In genomic region chr8:119604996-119605395, GRCm38 (mm10) we compare ENCODE assay signal across 8 mouse cellular contexts. TPM values are rescaled to one million over a fixed set of nuclear protein-coding genes. Genes with fewer than 3 reads are reported as not detected.
DNase-seq lines count a peak whose midpoint lies in the region; ATAC-seq and TF ChIP-seq lines count a peak whose summit lies in the region.

Gene Taf1c (minus strand): TSS chr8:119605222.

- peak within 1 kb of the TSS; percentile 83 for H3K9ac ChIP-seq in embryonic facial prominence, embryonic 14.5 days (ENCODE audit: low read depth, low read length)
- peak within 1 kb of the TSS; percentile 87 for H3K9ac ChIP-seq in heart, adult 2 months (ENCODE audit: low read depth, low read length)
- peak within 1 kb of the TSS; percentile 87 for H3K9ac ChIP-seq in limb, embryonic 13.5 days
- peak within 1 kb of the TSS; percentile 77 for H3K9ac ChIP-seq in midbrain, embryonic 16.5 days (ENCODE audit: low read depth, low read length)

- H3K36me3 ChIP-seq in embryonic facial prominence, embryonic 14.5 days (ENCODE audit: control insufficient read depth, insufficient read depth, low read length) = peaks cover 27% of the 10 kb centered on the region
- no peaks in the 10 kb centered on the region for H3K36me3 ChIP-seq in heart, adult 2 months (ENCODE audit: control insufficient read depth, insufficient read depth, low read length)
- H3K36me3 ChIP-seq in limb, embryonic 13.5 days = peaks cover 29% of the 10 kb centered on the region
- H3K36me3 ChIP-seq in midbrain, embryonic 16.5 days (ENCODE audit: control insufficient read depth, insufficient read depth, low read length) = peaks cover 7% of the 10 kb centered on the region

- DNase-seq in 3T3-L1 (ENCODE audit: low read depth, low spot score) = peak; percentile 92
- peak; percentile 76 to 85 for DNase-seq in adrenal gland, postnatal 4 days (ENCODE audit: low spot score in 2 of 2)
- peak; percentile 96 for DNase-seq in embryonic facial prominence, embryonic 14.5 days (ENCODE audit: low spot score)
- peak; percentile 91 to 94 for DNase-seq in heart, adult 2 months
- DNase-seq in kidney, adult 8-10 months = peak; percentile 94 to 96
- DNase-seq in spleen, postnatal 10 days (ENCODE audit: low spot score in 2 of 2) = peak; percentile 91 to 97

- H3K27ac ChIP-seq in embryonic facial prominence, embryonic 14.5 days (replicated peaks; ENCODE audit: low read depth, low read length) = no peak within 1 kb of the TSS
- H3K27ac ChIP-seq in heart, adult 2 months = peak within 1 kb of the TSS; percentile 79
- no peak within 1 kb of the TSS for H3K27ac ChIP-seq in limb, embryonic 13.5 days
- peak within 1 kb of the TSS; percentile 55; the same call in 1 of the 2 replicates for H3K27ac ChIP-seq in midbrain, embryonic 16.5 days (ENCODE audit: low read length)

- H3K4me1 ChIP-seq in embryonic facial prominence, embryonic 14.5 days (ENCODE audit: control insufficient read depth, insufficient read depth, low read length) = peaks cover 4% of the 10 kb centered on the region; the same call in 1 of the 2 replicates
- H3K4me1 ChIP-seq in heart, adult 2 months (ENCODE audit: control insufficient read depth, insufficient read depth, low read length) = peaks cover 4% of the 10 kb centered on the region
- H3K4me1 ChIP-seq in limb, embryonic 13.5 days = peaks cover 11% of the 10 kb centered on the region
- peaks cover 9% of the 10 kb centered on the region for H3K4me1 ChIP-seq in midbrain, embryonic 16.5 days (ENCODE audit: control insufficient read depth, insufficient read depth, low read length)

- H3K79me2 ChIP-seq in heart, adult 2 months (replicated peaks; ENCODE audit: control insufficient read depth, insufficient read depth, low read length) = no peaks in the 10 kb centered on the region

- H3K9me3 ChIP-seq in embryonic facial prominence, embryonic 14.5 days (ENCODE audit: control insufficient read depth, low read length) = peaks cover 4% of the 10 kb centered on the region; the same call in 1 of the 2 replicates
- 0 out of 2 replicates have a peak, but pooled peaks cover 4% of the 10 kb centered on the region for H3K9me3 ChIP-seq in limb, embryonic 13.5 days
- H3K9me3 ChIP-seq in midbrain, embryonic 16.5 days (replicated peaks; ENCODE audit: control insufficient read depth, low read length, poor library complexity, severe bottlenecking) = no peaks in the 10 kb centered on the region

- WGBS in embryonic facial prominence, embryonic 14.5 days = 1% methylated on average over 23 of the region's 23 CpGs
- WGBS in heart, adult 2 months = under 1% methylated on average over 23 of the region's 23 CpGs
- WGBS in limb, embryonic 13.5 days = under 1% methylated on average over 23 of the region's 23 CpGs
- 0% methylated on average over 23 of the region's 23 CpGs for WGBS in midbrain, embryonic 16.5 days

- TF ChIP-seq EP300 in heart, adult 2 months (IDR thresholded peaks at IDR 0.05; ENCODE audit: insufficient read depth, low read depth, low read length) = peak; percentile 73; the same call in 1 of the 2 replicates

- TF ChIP-seq POLR2A in heart, adult 2 months (IDR thresholded peaks at IDR 0.05; ENCODE audit: insufficient read depth, low read depth, low read length) = peak; percentile 88

- H3K27me3 ChIP-seq in embryonic facial prominence, embryonic 14.5 days (replicated peaks; ENCODE audit: control insufficient read depth, insufficient read depth, low read length) = no peaks in the 10 kb centered on the region
- no peaks in the 10 kb centered on the region for H3K27me3 ChIP-seq in heart, adult 2 months (ENCODE audit: control insufficient read depth, insufficient read depth, low read length)
- no peaks in the 10 kb centered on the region for H3K27me3 ChIP-seq in limb, embryonic 13.5 days
- no peaks in the 10 kb centered on the region for H3K27me3 ChIP-seq in midbrain, embryonic 16.5 days (ENCODE audit: control insufficient read depth, insufficient read depth, low read depth, low read length)

- peak; percentile 94 for TF ChIP-seq CTCF in heart, adult 2 months (IDR thresholded peaks at IDR 0.05)

- peak within 1 kb of the TSS; percentile 77 for H3K4me2 ChIP-seq in embryonic facial prominence, embryonic 14.5 days (ENCODE audit: low read depth, low read length)
- peak within 1 kb of the TSS; percentile 92 for H3K4me2 ChIP-seq in limb, embryonic 13.5 days (replicated peaks)
- peak within 1 kb of the TSS; percentile 60 for H3K4me2 ChIP-seq in midbrain, embryonic 16.5 days (ENCODE audit: low read length)

- intact Hi-C loops in heart, adult 2 months (cut with DNase I) = loop anchor here (2.0 to 5.0 kb wide), 4 partner anchors 30 to 192 kb away; partner anchors contain the start of genes Dnaaf1, Hsdl1 and Necab2

- H3K4me3 ChIP-seq in embryonic facial prominence, embryonic 14.5 days (ENCODE audit: low read depth, low read length) = peak within 1 kb of the TSS; percentile 74
- peak within 1 kb of the TSS; percentile 76 for H3K4me3 ChIP-seq in heart, adult 2 months
- H3K4me3 ChIP-seq in limb, embryonic 13.5 days = peak within 1 kb of the TSS; percentile 78
- peak within 1 kb of the TSS; percentile 66 for H3K4me3 ChIP-seq in midbrain, embryonic 16.5 days (ENCODE audit: low read depth, low read length)

- peak; percentile 89 for ATAC-seq in embryonic facial prominence, embryonic 14.5 days (ENCODE audit: low read depth)
- peak; percentile 82 for ATAC-seq in limb, embryonic 13.5 days (ENCODE audit: low FRiP score, low read depth)
- ATAC-seq in midbrain, embryonic 16.5 days = peak; percentile 85

RNA-seq across cellular contexts. Expression of gene Taf1c, which starts in this region (rescaled TPM):
- 10 to 100 TPM; 19.5 to 23.6 TPM for total RNA-seq in adrenal gland, postnatal 4 days (2021)
- polyA plus RNA-seq in embryonic facial prominence, embryonic 14.5 days (2014; fragmentation: Nextera tagmentation; extraction: Ambion mirVana) = 7.9 and 11.3 TPM in 2 replicates
- total RNA-seq in heart, adult 2 months (2021) = 1 to 10 TPM; 3.6 to 3.7 TPM
- 6.5 and 8.7 TPM in 2 replicates for polyA plus RNA-seq in heart, adult 2 months (2012; rRNA removed)
- polyA plus RNA-seq in limb, embryonic 13.5 days (2015; fragmentation: Nextera tagmentation; extraction: Ambion mirVana) = 12.4 and 13.8 TPM in 2 replicates
- polyA plus RNA-seq in midbrain, embryonic 16.5 days (2015; fragmentation: Nextera tagmentation; extraction: Ambion mirVana) = 14.3 and 14.6 TPM in 2 replicates

Comparison
In these comparisons a context has a peak if more than half of its experiments do, and no peak if none do; other contexts are left out.
1. RNA of gene Taf1c (total RNA-seq): 19.5 to 23.6 TPM in adrenal gland, postnatal 4 days; 3.6 to 3.7 TPM in heart, adult 2 months; every median in the first group is over 4 times any median in the second.
2. H3K27ac ChIP-seq: peak in heart, adult 2 months (single experiment) and midbrain, embryonic 16.5 days (single experiment); none in embryonic facial prominence, embryonic 14.5 days (single experiment) and limb, embryonic 13.5 days (single experiment).
3. Peak in every context shown above with its lines, with median percentiles within 50 percentile points of each other: DNase-seq, ATAC-seq, H3K4me2 ChIP-seq, H3K4me3 ChIP-seq and H3K9ac ChIP-seq.